Mouse (Mus musculus) CH12.LX (cell line): ENCODE results near the gene Upp2.

Source experiments
- CTCF ChIP-seq, 2 experiments: IDR thresholded peaks in 1 of 2; conservative IDR thresholded peaks in 1 of 2; 2 replicates each; pipeline ENCODE4 v1.5.1; 2011 to 2012; ENCODE audit warnings: low read depth in 2 of 2, low read length in 2 of 2, improper control_type of control experiment in 1 of 2, inconsistent platforms in 1 of 2, mild to moderate bottlenecking in 1 of 2, moderate library complexity in 1 of 2
- EP300 ChIP-seq: IDR thresholded peaks from 2 replicates; pipeline ENCODE4 v1.6.1; 2011; ENCODE audit warnings: low read length, improper control_type of control experiment
- MAFK ChIP-seq: IDR thresholded peaks from 2 replicates; pipeline ENCODE4 v1.6.1; 2011; ENCODE audit warnings: low read length, improper control_type of control experiment; ENCODE audit not compliant: insufficient replicate concordance
- MAX ChIP-seq: IDR thresholded peaks from 2 replicates; pipeline ENCODE4 v1.6.1; 2011; ENCODE audit warnings: low read length, improper control_type of control experiment
- MYC ChIP-seq: IDR thresholded peaks from 2 replicates; pipeline ENCODE4 v1.6.1; 2011; ENCODE audit warnings: low read depth, mild to moderate bottlenecking, improper control_type of control experiment, low read length
- POLR2A ChIP-seq: IDR thresholded peaks from 2 replicates; pipeline ENCODE4 v1.6.1; 2011; ENCODE audit warnings: low read depth, mild to moderate bottlenecking, improper control_type of control experiment, low read length
- POLR2AphosphoS2 ChIP-seq: IDR thresholded peaks from 2 replicates; pipeline ENCODE4 v1.6.1; 2011; ENCODE audit warnings: low read depth, low read length, improper control_type of control experiment
- TCF12 ChIP-seq: IDR thresholded peaks from 2 replicates; pipeline ENCODE4 v1.6.1; 2014; ENCODE audit warnings: low read depth, mild to moderate bottlenecking, inconsistent platforms, low read length, improper control_type of control experiment

DNA sequence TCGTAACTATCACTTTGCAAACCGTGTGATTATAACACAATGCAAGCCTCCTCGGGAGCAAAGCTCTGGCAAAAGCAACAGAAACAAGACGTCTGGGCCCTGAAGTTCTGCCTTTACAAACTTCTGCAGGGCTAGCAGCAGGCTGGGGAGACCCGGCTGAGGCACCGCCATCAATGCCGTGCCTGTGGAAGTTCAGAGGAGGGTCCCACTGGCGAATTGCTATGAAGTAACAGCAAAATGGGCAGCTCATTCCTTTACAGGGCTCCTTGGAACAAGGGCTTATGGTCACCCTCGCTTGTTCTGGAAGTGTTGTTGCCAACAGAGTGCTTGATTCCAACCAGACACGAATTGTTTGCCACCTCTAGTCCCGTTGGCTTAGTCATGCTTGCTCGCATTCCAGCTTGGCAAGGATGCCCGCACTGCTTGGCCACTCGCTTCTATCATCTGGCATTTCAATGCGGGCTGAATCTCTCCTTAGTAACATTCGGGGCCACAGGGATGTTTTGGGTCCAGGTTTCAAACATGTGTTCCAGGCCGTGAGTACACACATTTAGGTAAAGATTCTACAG is 29.8 kb downstream of the Upp2 start:
- TF ChIP-seq CTCF (conservative IDR thresholded peaks at IDR 0.05 in 1 of 2, IDR thresholded peaks at IDR 0.05 in 1 of 2; ENCODE audit: low read depth in 2 of 2, low read length in 2 of 2) (no peak), MYC (no peak), TCF12 (no peak), POLR2A (no peak), EP300 (no peak), MAFK (no peak), MAX (no peak), POLR2AphosphoS2 (no peak)
